ENCODE assay signal across 8 mouse cellular contexts in genomic region chr3:139205444-139205998, GRCm38 (mm10). TPM values are rescaled to one million over a fixed set of nuclear protein-coding genes. Genes with fewer than 3 reads are reported as not detected.
DNase-seq lines count a peak whose midpoint lies in the region; ATAC-seq lines count a peak whose summit lies in the region.

TSS of gene Stpg2 (plus strand) at chr3:139205694.

- peak within 1 kb of the TSS; percentile 90 for H3K27ac ChIP-seq in heart, embryonic 11.5 days (ENCODE audit: low read depth, low read length)
- peak within 1 kb of the TSS; percentile 63 for H3K27ac ChIP-seq in kidney, embryonic 14.5 days (ENCODE audit: low read depth, low read length)
- peak within 1 kb of the TSS; percentile 92 for H3K27ac ChIP-seq in limb, embryonic 13.5 days
- H3K27ac ChIP-seq in midbrain, embryonic 14.5 days (replicated peaks; ENCODE audit: low read depth, low read length): peak within 1 kb of the TSS; percentile 98

- no peaks in the 10 kb centered on the region for H3K4me1 ChIP-seq in heart, embryonic 11.5 days (ENCODE audit: control insufficient read depth, insufficient read depth, low read length)
- H3K4me1 ChIP-seq in kidney, embryonic 14.5 days (ENCODE audit: control insufficient read depth, insufficient read depth, low read length): no peaks in the 10 kb centered on the region
- no peaks in the 10 kb centered on the region for H3K4me1 ChIP-seq in limb, embryonic 13.5 days
- peaks cover 3% of the 10 kb centered on the region; the same call in 1 of the 2 replicates for H3K4me1 ChIP-seq in midbrain, embryonic 14.5 days (ENCODE audit: control insufficient read depth, insufficient read depth, low read length)

- H3K36me3 ChIP-seq in heart, embryonic 11.5 days (ENCODE audit: control insufficient read depth, insufficient read depth, low read length): no peaks in the 10 kb centered on the region
- no peaks in the 10 kb centered on the region for H3K36me3 ChIP-seq in kidney, embryonic 14.5 days (ENCODE audit: control insufficient read depth, insufficient read depth, low read length)
- no peaks in the 10 kb centered on the region for H3K36me3 ChIP-seq in limb, embryonic 13.5 days
- H3K36me3 ChIP-seq in midbrain, embryonic 14.5 days (ENCODE audit: control insufficient read depth, insufficient read depth, low read length): no peaks in the 10 kb centered on the region

- H3K27me3 ChIP-seq in heart, embryonic 11.5 days (ENCODE audit: control insufficient read depth, insufficient read depth, low read length): peaks cover 12% of the 10 kb centered on the region
- peaks cover 16% of the 10 kb centered on the region; the same call in 1 of the 2 replicates for H3K27me3 ChIP-seq in kidney, embryonic 14.5 days (ENCODE audit: control insufficient read depth, insufficient read depth, low read length)
- H3K27me3 ChIP-seq in limb, embryonic 13.5 days: peaks cover 20% of the 10 kb centered on the region
- H3K27me3 ChIP-seq in midbrain, embryonic 14.5 days (ENCODE audit: control insufficient read depth, insufficient read depth, low read length): peaks cover 10% of the 10 kb centered on the region

- peak; percentile 66 for DNase-seq in c-Kit-positive CD71-negative TER-119-negative erythroid progenitor cells, embryonic 14.5 days (ENCODE audit: low read depth)
- peak; percentile 16 for DNase-seq in fat pad, adult 2 months (ENCODE audit: extremely low read depth, low read depth, low spot score)
- peak; percentile 98 for DNase-seq in midbrain, embryonic 14.5 days
- DNase-seq in spleen, adult 12 weeks (ENCODE audit: low spot score): peak; percentile 79
- DNase-seq in MN1 (ENCODE audit: low spot score): no peak

- peak within 1 kb of the TSS; percentile 70 for H3K4me2 ChIP-seq in heart, embryonic 11.5 days
- H3K4me2 ChIP-seq in kidney, embryonic 14.5 days (replicated peaks; ENCODE audit: low read depth, low read length): peak within 1 kb of the TSS; percentile 54
- peak within 1 kb of the TSS; percentile 74 for H3K4me2 ChIP-seq in limb, embryonic 13.5 days (replicated peaks)
- peak within 1 kb of the TSS; percentile 60 for H3K4me2 ChIP-seq in midbrain, embryonic 14.5 days (ENCODE audit: low read length)

- H3K9me3 ChIP-seq in heart, embryonic 11.5 days (replicated peaks; ENCODE audit: control insufficient read depth, low read length): no peaks in the 10 kb centered on the region
- H3K9me3 ChIP-seq in kidney, embryonic 14.5 days (ENCODE audit: control insufficient read depth, low read length): no peaks in the 10 kb centered on the region
- H3K9me3 ChIP-seq in limb, embryonic 13.5 days: no peaks in the 10 kb centered on the region
- no peaks in the 10 kb centered on the region for H3K9me3 ChIP-seq in midbrain, embryonic 14.5 days (ENCODE audit: control insufficient read depth, low read length)

- peak; percentile 94 for ATAC-seq in heart, embryonic 11.5 days (replicated peaks; ENCODE audit: insufficient number of reproducible peaks, low FRiP score, low TSS enrichment)
- peak; percentile 99 for ATAC-seq in kidney, embryonic 14.5 days (ENCODE audit: low FRiP score, low TSS enrichment)
- ATAC-seq in limb, embryonic 13.5 days (ENCODE audit: low FRiP score, low read depth): peak; percentile 99
- peak; percentile 99 for ATAC-seq in midbrain, embryonic 14.5 days (ENCODE audit: low FRiP score, low TSS enrichment)

- under 1% methylated on average over 49 of the region's 49 CpGs for WGBS in heart, embryonic 11.5 days (ENCODE audit: insufficient replicate concordance)
- WGBS in kidney, embryonic 14.5 days: 2% methylated on average over 49 of the region's 49 CpGs
- 2% methylated on average over 49 of the region's 49 CpGs for WGBS in limb, embryonic 13.5 days
- 1% methylated on average over 49 of the region's 49 CpGs for WGBS in midbrain, embryonic 14.5 days

- peak within 1 kb of the TSS; percentile 63 for H3K4me3 ChIP-seq in heart, embryonic 11.5 days (ENCODE audit: low read depth, low read length)
- H3K4me3 ChIP-seq in kidney, embryonic 14.5 days (ENCODE audit: low read length): peak within 1 kb of the TSS; percentile 47
- peak within 1 kb of the TSS; percentile 66 for H3K4me3 ChIP-seq in limb, embryonic 13.5 days
- H3K4me3 ChIP-seq in midbrain, embryonic 14.5 days (replicated peaks; ENCODE audit: low read depth, low read length): peak within 1 kb of the TSS; percentile 63

- H3K9ac ChIP-seq in heart, embryonic 11.5 days (ENCODE audit: low read depth, low read length): peak within 1 kb of the TSS; percentile 77
- H3K9ac ChIP-seq in kidney, embryonic 14.5 days (ENCODE audit: low read depth, low read length): peak within 1 kb of the TSS; percentile 43
- peak within 1 kb of the TSS; percentile 70 for H3K9ac ChIP-seq in limb, embryonic 13.5 days
- H3K9ac ChIP-seq in midbrain, embryonic 14.5 days (replicated peaks; ENCODE audit: low read length): peak within 1 kb of the TSS; percentile 69

RNA-seq across cellular contexts. Expression of gene Stpg2, which starts in this region (rescaled TPM):
- polyA plus RNA-seq in heart, embryonic 11.5 days (2014; fragmentation: Nextera tagmentation; extraction: Ambion mirVana): not detected in 2 replicates
- 0.14 TPM in 1 of 2 replicates, not detected in the other for polyA plus RNA-seq in kidney, embryonic 14.5 days (2014; fragmentation: Nextera tagmentation; extraction: Ambion mirVana)
- polyA plus RNA-seq in limb, embryonic 13.5 days (2015; fragmentation: Nextera tagmentation; extraction: Ambion mirVana): 0.09 TPM in 2 replicates
- polyA plus RNA-seq in midbrain, embryonic 14.5 days (2014; fragmentation: Nextera tagmentation; extraction: Ambion mirVana): 0.20 TPM in 1 of 2 replicates, not detected in the other

Comparison
In these comparisons a context has a peak if more than half of its experiments do, and no peak if none do; other contexts are left out.
1. Peak in ATAC-seq, H3K4me3 ChIP-seq, H3K27ac ChIP-seq, H3K9ac ChIP-seq and H3K4me2 ChIP-seq in heart, embryonic 11.5 days; RNA of the gene not detected or under 1 TPM.
2. Peak in ATAC-seq, H3K4me3 ChIP-seq, H3K27ac ChIP-seq, H3K9ac ChIP-seq and H3K4me2 ChIP-seq in kidney, embryonic 14.5 days; RNA of the gene not detected or under 1 TPM.
3. Peak in ATAC-seq, H3K4me3 ChIP-seq, H3K27ac ChIP-seq, H3K9ac ChIP-seq and H3K4me2 ChIP-seq in limb, embryonic 13.5 days; RNA of the gene not detected or under 1 TPM.
4. Peak in DNase-seq, ATAC-seq, H3K4me3 ChIP-seq, H3K27ac ChIP-seq, H3K9ac ChIP-seq and H3K4me2 ChIP-seq in midbrain, embryonic 14.5 days; RNA of the gene not detected or under 1 TPM.